Mouse (Mus musculus): Measurements from ENCODE around the gene Shisa8. TPM values are rescaled to one million over a fixed set of nuclear protein-coding genes. Genes with fewer than 3 reads are reported as not detected.
"Not testable (repeated sequence)": the region's sequence is repeated elsewhere in the genome, so short reads cannot be mapped to it uniquely, and the experiment has no call there.

Shisa8 gene
- not detected in 2 replicates for polyA plus RNA-seq (2015; fragmentation: Nextera tagmentation; extraction: Ambion mirVana)

- H3K9ac ChIP-seq (ENCODE audit: low read length): peak within 1 kb of the TSS; percentile 60
Observed at GRCm38 (mm10) chr15:82212752-82213063, at the start of gene Shisa8. Shisa8 (minus strand) TSS chr15:82212815.

DNA sequence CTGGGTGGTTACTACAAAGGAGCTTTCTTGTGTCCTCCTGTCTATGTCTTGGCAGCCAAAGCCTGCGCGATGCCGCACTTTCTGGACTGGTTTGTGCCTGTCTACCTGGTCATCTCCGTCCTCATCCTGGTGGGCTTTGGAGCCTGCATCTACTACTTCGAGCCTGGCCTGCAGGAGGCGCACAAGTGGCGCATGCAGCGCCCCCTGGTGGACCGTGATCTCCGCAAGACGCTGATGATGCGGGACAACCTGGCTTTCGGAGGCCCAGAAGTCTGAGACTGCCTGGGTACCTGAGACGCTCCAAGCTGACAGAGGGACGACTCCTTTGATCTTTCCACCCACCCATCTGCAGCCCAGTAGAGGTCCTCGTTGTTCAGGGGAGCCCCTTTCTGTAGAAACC lies 46.9 kb upstream of the Shisa8 start:
- Histone ChIP-seq H3K27me3 (ENCODE audit: control insufficient read depth, insufficient read depth, low read length) (no peaks in the 10 kb centered on the region), H3K9me3 (replicated peaks; ENCODE audit: control insufficient read depth, low read length) (no peaks in the 10 kb centered on the region), H3K4me1 (ENCODE audit: control insufficient read depth, insufficient read depth, low read length) (no peaks in the 10 kb centered on the region), H3K36me3 (ENCODE audit: control insufficient read depth, insufficient read depth, low read length) (no peaks in the 10 kb centered on the region), H3K9ac (ENCODE audit: low read length) (no peak overlapping the region), H3K4me3 (replicated peaks; ENCODE audit: low read length) (no peak overlapping the region), H3K4me2 (ENCODE audit: low read depth, low read length) (no peak overlapping the region), H3K27ac (ENCODE audit: low read length) (no peak overlapping the region)
- 15% methylated on average over 16 of the region's 16 CpGs for WGBS
- ATAC-seq (ENCODE audit: insufficient read depth, low FRiP score): no peak

More at GRCm38 (mm10) chr15:82212752-82213063, at the start of gene Shisa8:
- 1% methylated on average over 27 of the region's 34 CpGs for WGBS
- ATAC-seq (ENCODE audit: insufficient read depth, low FRiP score): no peak
- Histone ChIP-seq H3K4me1 (ENCODE audit: control insufficient read depth, insufficient read depth, low read length) (peaks cover 13% of the 10 kb centered on the region), H3K27ac (ENCODE audit: low read length) (no peak within 1 kb of the TSS), H3K4me2 (ENCODE audit: low read depth, low read length) (peak within 1 kb of the TSS; percentile 86), H3K27me3 (ENCODE audit: control insufficient read depth, insufficient read depth, low read length) (peaks cover 78% of the 10 kb centered on the region), H3K4me3 (replicated peaks; ENCODE audit: low read length) (peak within 1 kb of the TSS; percentile 53), H3K9me3 (replicated peaks; ENCODE audit: control insufficient read depth, low read length) (no peaks in the 10 kb centered on the region), H3K36me3 (ENCODE audit: control insufficient read depth, insufficient read depth, low read length) (no peaks in the 10 kb centered on the region)

GRCm38 (mm10) chr15:82255944-82256383 lies 43.3 kb upstream of the Shisa8 start:
- 34% methylated on average over 10 of the region's 10 CpGs for WGBS
- no peaks in the 10 kb centered on the region for H3K4me1 ChIP-seq (ENCODE audit: control insufficient read depth, insufficient read depth, low read length)
- no peaks in the 10 kb centered on the region for H3K9me3 ChIP-seq (replicated peaks; ENCODE audit: control insufficient read depth, low read length)
- H3K27me3 ChIP-seq (ENCODE audit: control insufficient read depth, insufficient read depth, low read length): no peaks in the 10 kb centered on the region
- no peak overlapping the region for H3K27ac ChIP-seq (ENCODE audit: low read length)
- H3K4me2 ChIP-seq (ENCODE audit: low read depth, low read length): no peak overlapping the region
- ATAC-seq (ENCODE audit: insufficient read depth, low FRiP score): no peak
- H3K4me3 ChIP-seq (replicated peaks; ENCODE audit: low read length): no peak overlapping the region
- H3K9ac ChIP-seq (ENCODE audit: low read length): no peak overlapping the region
- H3K36me3 ChIP-seq (ENCODE audit: control insufficient read depth, insufficient read depth, low read length): no peaks in the 10 kb centered on the region

GRCm38 (mm10) chr15:82255248-82255647 lies 42.6 kb upstream of the Shisa8 start:
- Histone ChIP-seq H3K27me3 (ENCODE audit: control insufficient read depth, insufficient read depth, low read length) (no peaks in the 10 kb centered on the region), H3K36me3 (ENCODE audit: control insufficient read depth, insufficient read depth, low read length) (no peaks in the 10 kb centered on the region), H3K27ac (ENCODE audit: low read length) (no peak overlapping the region), H3K4me3 (replicated peaks; ENCODE audit: low read length) (no peak overlapping the region), H3K4me2 (ENCODE audit: low read depth, low read length) (no peak overlapping the region), H3K4me1 (ENCODE audit: control insufficient read depth, insufficient read depth, low read length) (no peaks in the 10 kb centered on the region), H3K9me3 (replicated peaks; ENCODE audit: control insufficient read depth, low read length) (no peaks in the 10 kb centered on the region), H3K9ac (ENCODE audit: low read length) (no peak overlapping the region)
- ATAC-seq (ENCODE audit: insufficient read depth, low FRiP score): no peak
- 47% methylated on average over 4 of the region's 4 CpGs for WGBS

DNA sequence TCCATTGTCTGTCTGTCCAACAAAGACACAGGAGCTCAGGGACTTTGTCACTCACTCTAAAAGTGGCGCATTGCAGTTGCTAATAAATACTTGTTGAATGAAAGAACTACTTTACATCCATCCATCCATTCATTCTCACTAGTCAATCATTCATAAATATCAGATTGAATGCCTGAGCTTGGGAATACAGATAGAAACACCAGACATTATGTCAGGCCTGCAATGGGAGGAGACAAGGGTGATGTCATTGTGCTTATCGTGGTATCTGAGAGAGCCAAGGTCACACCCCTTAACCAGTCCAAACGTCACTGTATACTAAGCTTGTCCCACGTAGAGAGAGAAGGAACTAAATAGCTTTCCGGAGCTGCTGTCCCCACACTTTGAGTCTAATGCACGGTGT lies 39.5 kb upstream of the Shisa8 start, which contains the start of gene 1500009C09Rik:
Gene 1500009C09Rik (plus strand): TSS at position 301 of the 400 bp plus-strand sequence.
- H3K9ac ChIP-seq (ENCODE audit: low read length): no peak within 1 kb of the TSS
- no peaks in the 10 kb centered on the region for H3K27me3 ChIP-seq (ENCODE audit: control insufficient read depth, insufficient read depth, low read length)
- no peak for ATAC-seq (ENCODE audit: insufficient read depth, low FRiP score)
- H3K36me3 ChIP-seq (ENCODE audit: control insufficient read depth, insufficient read depth, low read length): no peaks in the 10 kb centered on the region
- H3K9me3 ChIP-seq (replicated peaks; ENCODE audit: control insufficient read depth, low read length): no peaks in the 10 kb centered on the region
- no peak within 1 kb of the TSS for H3K4me3 ChIP-seq (replicated peaks; ENCODE audit: low read length)
- 70% methylated on average over 6 of the region's 6 CpGs for WGBS
- H3K27ac ChIP-seq (ENCODE audit: low read length): no peak within 1 kb of the TSS
- no peak within 1 kb of the TSS for H3K4me2 ChIP-seq (ENCODE audit: low read depth, low read length)
- no peaks in the 10 kb centered on the region for H3K4me1 ChIP-seq (ENCODE audit: control insufficient read depth, insufficient read depth, low read length)

- Histone ChIP-seq H3K27ac (ENCODE audit: low read length) (no peak overlapping the region), H3K36me3 (ENCODE audit: control insufficient read depth, insufficient read depth, low read length) (no peaks in the 10 kb centered on the region), H3K4me1 (ENCODE audit: control insufficient read depth, insufficient read depth, low read length) (no peaks in the 10 kb centered on the region), H3K4me2 (ENCODE audit: low read depth, low read length) (no peak overlapping the region), H3K9me3 (replicated peaks; ENCODE audit: control insufficient read depth, low read length) (no peaks in the 10 kb centered on the region), H3K9ac (ENCODE audit: low read length) (no peak overlapping the region), H3K27me3 (ENCODE audit: control insufficient read depth, insufficient read depth, low read length) (no peaks in the 10 kb centered on the region), H3K4me3 (replicated peaks; ENCODE audit: low read length) (no peak overlapping the region)
- 95% methylated on average over 3 of the region's 3 CpGs for WGBS
- no peak for ATAC-seq (ENCODE audit: insufficient read depth, low FRiP score)
Observed at GRCm38 (mm10) chr15:82251579-82251978, 39.0 kb upstream of the Shisa8 start.

GRCm38 (mm10) chr15:82247131-82247776 lies 34.6 kb upstream of the Shisa8 start:
- Histone ChIP-seq H3K4me2 (ENCODE audit: low read depth, low read length) (no peak overlapping the region), H3K9ac (ENCODE audit: low read length) (no peak overlapping the region), H3K9me3 (replicated peaks; ENCODE audit: control insufficient read depth, low read length) (no peaks in the 10 kb centered on the region), H3K27me3 (ENCODE audit: control insufficient read depth, insufficient read depth, low read length) (no peaks in the 10 kb centered on the region), H3K27ac (ENCODE audit: low read length) (no peak overlapping the region), H3K36me3 (ENCODE audit: control insufficient read depth, insufficient read depth, low read length) (no peaks in the 10 kb centered on the region), H3K4me1 (ENCODE audit: control insufficient read depth, insufficient read depth, low read length) (peaks cover 7% of the 10 kb centered on the region; the same call in 1 of the 2 replicates), H3K4me3 (replicated peaks; ENCODE audit: low read length) (no peak overlapping the region)
- no peak for ATAC-seq (ENCODE audit: insufficient read depth, low FRiP score)
- WGBS: 62% methylated on average over 3 of the region's 3 CpGs

- WGBS: 22% methylated on average over 9 of the region's 9 CpGs
- ATAC-seq (ENCODE audit: insufficient read depth, low FRiP score): 0 out of 2 replicates have a peak, but pooled peaks have one; percentile 2
- peak overlapping the region; percentile 71 for H3K27ac ChIP-seq (ENCODE audit: low read length)
Observed at GRCm38 (mm10) chr15:82244805-82245161, 32.2 kb upstream of the Shisa8 start.

DNA sequence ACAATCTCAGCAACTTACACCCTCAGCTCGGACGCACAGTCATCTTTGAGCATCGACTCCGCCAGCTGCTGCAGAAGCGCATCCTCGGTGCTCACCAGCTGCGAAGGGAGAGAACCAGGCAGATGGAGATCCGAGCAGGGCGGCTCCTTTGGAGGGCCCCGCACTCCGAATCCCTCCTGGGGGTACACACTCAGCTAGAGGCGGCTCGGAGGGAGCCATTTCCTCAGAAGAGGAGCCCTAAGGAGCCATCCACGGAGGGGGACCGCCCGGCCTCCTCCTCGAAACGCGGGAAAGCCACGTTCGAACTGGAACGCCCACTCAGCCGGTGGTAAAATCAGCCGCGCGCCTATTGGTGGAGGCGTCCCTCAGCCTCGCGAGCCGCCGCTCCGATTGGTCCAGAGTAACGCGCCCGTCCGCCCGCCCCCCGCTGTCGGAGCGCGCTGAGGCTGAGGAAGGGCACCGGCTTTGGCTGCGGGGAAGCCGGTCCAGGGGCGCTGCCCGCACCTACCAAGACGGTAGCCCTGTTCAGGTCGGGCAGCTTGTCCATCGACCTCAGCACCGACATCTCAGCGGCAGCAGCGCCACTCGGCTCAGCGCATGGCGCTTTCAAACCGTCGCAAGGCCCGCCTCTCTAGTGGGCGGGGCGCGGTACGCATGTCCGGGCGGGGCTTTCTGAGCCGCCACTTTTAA lies 31.6 kb upstream of the Shisa8 start, which contains the start of gene Cenpm:
Gene Cenpm (minus strand): TSS at position 634 of the 690 bp plus-strand sequence.
- WGBS: 0% methylated on average over 65 of the region's 65 CpGs
- H3K27ac ChIP-seq (ENCODE audit: low read length): peak within 1 kb of the TSS; percentile 71

More at GRCm38 (mm10) chr15:82244805-82245161, 32.2 kb upstream of the Shisa8 start:
- Histone ChIP-seq H3K4me3 (replicated peaks; ENCODE audit: low read length) (peak overlapping the region; percentile 82), H3K9ac (ENCODE audit: low read length) (peak overlapping the region; percentile 75), H3K4me2 (ENCODE audit: low read depth, low read length) (peak overlapping the region; percentile 90)
- not testable (repeated sequence) for H3K27me3 ChIP-seq (ENCODE audit: control insufficient read depth, insufficient read depth, low read length); H3K4me1 ChIP-seq (ENCODE audit: control insufficient read depth, insufficient read depth, low read length); H3K9me3 ChIP-seq (replicated peaks; ENCODE audit: control insufficient read depth, low read length); H3K36me3 ChIP-seq (ENCODE audit: control insufficient read depth, insufficient read depth, low read length)

More for the DNA sequence above, 31.6 kb upstream of the Shisa8 start, which contains the start of gene Cenpm:
- Histone ChIP-seq H3K9me3 (replicated peaks; ENCODE audit: control insufficient read depth, low read length) (no peaks in the 10 kb centered on the region), H3K4me1 (ENCODE audit: control insufficient read depth, insufficient read depth, low read length) (peaks cover 7% of the 10 kb centered on the region; the same call in 1 of the 2 replicates), H3K9ac (ENCODE audit: low read length) (peak within 1 kb of the TSS; percentile 75), H3K36me3 (ENCODE audit: control insufficient read depth, insufficient read depth, low read length) (no peaks in the 10 kb centered on the region), H3K4me2 (ENCODE audit: low read depth, low read length) (peak within 1 kb of the TSS; percentile 90), H3K27me3 (ENCODE audit: control insufficient read depth, insufficient read depth, low read length) (no peaks in the 10 kb centered on the region), H3K4me3 (replicated peaks; ENCODE audit: low read length) (peak within 1 kb of the TSS; percentile 82)
- peak; percentile 97 for ATAC-seq (ENCODE audit: insufficient read depth, low FRiP score)
